Mouse (Mus musculus) hematopoietic stem cell, adult 5-6 weeks (primary cell): ENCODE data around the gene Spin1. TPM values are rescaled to one million over a fixed set of nuclear protein-coding genes. Genes with fewer than 3 reads are reported as not detected.

Source experiments
- ATAC-seq, 2 experiments: fragments of 125-278 bp in 1 of 2; replicated peaks in 1 of 2; 2 replicates each; pipeline ENCODE4 v1.8.0; 2016 to 2017; ENCODE audit warnings: inconsistent platforms in 2 of 2, mild to moderate bottlenecking in 2 of 2, moderate number of reproducible peaks in 2 of 2, low read depth in 1 of 2, moderate TSS enrichment in 1 of 2; ENCODE audit not compliant: low FRiP score in 2 of 2, poor library complexity in 2 of 2, severe bottlenecking in 2 of 2, insufficient read depth in 1 of 2, low TSS enrichment in 1 of 2
- total RNA-seq: library from RNA; stranded (forward); fragments of 172-1452, 232-1000 nt; gene quantifications from 2 replicates; pipeline ENCODE4 v1.2.3, GENCODE M21; 2017

Gene Spin1
- total RNA-seq, 1 experiment from 2014 or later: 67.7 TPM

DNA sequence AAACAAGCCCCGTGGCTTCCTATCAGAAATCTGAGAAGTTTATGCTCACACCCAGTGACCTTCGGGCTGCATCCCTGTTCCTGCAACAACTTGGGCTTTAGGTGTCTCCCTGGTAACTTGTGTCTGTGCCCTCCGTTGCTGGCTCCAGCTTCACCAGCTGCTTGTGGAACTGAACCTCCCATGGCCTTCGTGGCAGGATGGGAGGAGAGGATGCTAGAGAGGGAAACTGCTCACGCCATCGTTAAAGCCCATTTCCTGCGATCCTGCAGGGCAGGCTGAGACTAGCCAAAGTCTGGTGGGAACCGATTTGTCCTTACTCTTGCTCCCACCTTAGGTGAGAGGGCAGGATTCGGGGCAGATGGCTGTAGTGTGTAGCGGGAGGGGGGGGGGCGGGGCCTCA, 66.0 kb downstream of the Spin1 start:
- no peak for ATAC-seq

DNA sequence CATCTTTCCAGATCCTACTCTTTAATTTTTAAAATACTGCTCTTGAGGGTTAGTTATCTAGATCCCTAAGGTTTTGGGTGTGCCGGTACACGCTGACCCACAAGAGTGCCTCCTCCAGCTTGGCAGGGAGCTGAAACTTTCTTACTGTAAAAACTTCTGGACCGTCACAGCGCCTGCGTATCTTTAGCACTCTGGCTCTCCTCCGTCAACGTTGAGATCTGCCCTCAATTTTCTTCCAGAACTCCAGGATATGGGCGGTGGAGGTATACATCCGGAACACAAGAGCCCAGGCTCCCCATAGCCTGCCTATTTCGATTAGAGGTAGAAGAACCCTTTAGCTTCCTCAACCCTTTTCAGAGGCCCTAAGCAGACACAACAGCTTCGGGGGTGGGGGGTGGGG, 69.5 kb downstream of the Spin1 start:
- ATAC-seq: no peak

DNA sequence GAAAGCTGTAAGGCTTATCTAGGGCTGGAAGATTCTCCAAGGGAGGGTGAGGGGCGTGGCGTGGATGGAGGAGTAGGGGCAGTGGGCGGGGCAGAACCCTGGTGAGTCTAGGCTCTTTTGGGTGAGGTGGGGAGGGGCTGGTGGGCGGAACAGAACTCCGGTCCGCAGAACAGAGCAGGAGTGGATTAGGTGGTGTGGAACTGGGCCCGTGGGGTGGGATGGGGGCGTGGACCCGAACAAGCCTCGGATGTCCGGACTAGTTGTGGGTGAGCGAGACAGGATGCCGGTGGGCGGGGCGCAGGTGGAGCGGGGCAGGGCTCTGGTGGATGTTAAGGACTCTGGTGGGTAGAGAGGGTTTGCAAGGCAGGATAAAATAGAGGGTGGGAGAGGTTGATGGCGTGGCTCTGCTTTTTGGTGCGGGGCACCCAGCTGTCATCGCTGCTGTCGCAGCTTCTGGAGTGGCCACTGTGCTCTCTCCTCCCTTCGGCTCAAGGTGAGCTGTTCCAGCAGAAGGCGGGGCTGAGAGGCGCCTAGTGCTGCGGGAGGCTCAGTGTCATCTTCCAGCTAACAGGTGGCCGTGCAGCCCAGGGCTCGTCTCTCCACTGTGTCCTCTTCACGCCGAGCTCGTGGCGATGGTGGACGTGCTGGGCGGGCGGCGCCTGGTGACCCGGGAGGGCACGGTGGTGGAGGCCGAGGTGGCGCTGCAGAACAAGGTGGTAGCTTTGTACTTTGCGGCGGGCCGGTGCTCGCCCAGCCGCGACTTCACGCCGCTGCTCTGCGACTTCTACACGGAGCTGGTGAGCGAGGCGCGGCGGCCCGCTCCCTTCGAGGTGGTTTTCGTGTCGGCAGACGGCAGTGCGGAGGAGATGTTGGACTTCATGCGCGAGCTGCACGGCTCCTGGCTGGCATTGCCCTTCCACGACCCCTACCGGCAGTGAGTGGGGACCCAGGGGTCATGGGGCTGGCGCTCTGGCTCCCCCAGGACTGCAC, 70.3 kb downstream of the Spin1 start, which contains the start of gene Nxnl2:
TSS of gene Nxnl2 (plus strand) at position 332 of the 990 bp plus-strand sequence.
- ATAC-seq: peak; percentile 78 to 84

GRCm38 (mm10) chr13:51172601-51173000, 71.9 kb downstream of the Spin1 start:
- no peak for ATAC-seq

- ATAC-seq: no peak
These were observed 78.3 kb downstream of the Spin1 start for GRCm38 (mm10) chr13:51178932-51179331.

GRCm38 (mm10) chr13:51179362-51179761, 78.7 kb downstream of the Spin1 start:
- no peak for ATAC-seq

DNA sequence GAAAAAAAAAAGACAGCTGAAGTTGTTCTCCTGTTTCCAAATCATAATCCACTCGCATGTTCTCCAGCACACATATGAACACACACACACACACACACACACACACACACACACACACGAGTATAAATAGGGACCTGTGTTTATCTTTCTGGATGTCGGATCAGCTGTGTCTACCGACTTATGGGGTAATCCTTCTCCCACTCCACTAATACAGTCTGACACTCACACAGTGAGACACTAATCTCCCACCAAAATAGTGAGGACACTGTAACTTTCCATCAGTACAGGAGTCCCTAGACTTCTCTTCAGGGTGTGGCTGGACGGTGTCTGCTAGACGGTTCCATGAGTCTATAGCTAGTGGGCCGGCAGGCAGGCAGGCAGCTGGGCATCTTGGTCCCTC, 81.6 kb downstream of the Spin1 start:
- no peak for ATAC-seq

- ATAC-seq: no peak
These were observed 84.2 kb downstream of the Spin1 start for GRCm38 (mm10) chr13:51184896-51185295.

DNA sequence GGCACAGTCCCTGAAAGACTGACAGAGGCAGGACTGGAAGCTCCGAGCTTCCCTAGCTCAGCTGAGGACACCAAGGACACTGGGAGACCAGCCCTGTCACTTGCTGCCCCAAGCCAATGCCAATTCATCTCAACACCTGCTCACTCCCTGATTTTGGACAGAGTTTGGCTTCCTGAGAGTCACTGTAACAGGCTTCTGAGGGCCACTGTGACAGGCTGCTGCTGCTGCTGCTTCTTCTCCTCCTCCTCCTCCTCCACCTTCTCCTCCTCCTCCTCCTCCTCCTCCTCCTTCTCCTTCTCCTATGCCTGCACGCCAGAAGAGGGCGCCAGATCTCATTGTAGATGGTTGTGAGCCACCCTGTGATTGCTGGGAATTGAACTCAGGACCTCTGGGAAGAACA, 89.7 kb downstream of the Spin1 start:
- no peak for ATAC-seq

- no peak for ATAC-seq
These were observed 90.9 kb downstream of the Spin1 start for GRCm38 (mm10) chr13:51191416-51192140.

DNA sequence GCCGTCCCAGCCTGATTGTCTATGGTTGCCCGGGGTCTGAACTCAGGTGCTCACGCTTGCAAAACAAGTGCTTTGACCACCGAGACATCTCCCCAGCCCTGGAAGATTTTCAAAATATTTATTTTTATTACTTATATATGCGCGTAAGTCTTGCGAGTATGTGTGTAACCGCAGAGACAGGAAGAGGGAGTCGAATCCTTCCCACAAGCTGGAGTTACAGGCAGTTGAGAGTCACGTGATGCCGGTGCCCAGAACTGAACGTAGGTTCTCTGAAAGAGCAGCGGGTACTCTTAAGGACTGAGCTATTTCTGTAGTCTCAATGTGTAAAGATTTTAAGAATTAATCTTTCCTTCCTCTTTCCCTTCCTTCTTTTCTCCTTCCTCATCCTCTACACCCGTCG, 93.2 kb downstream of the Spin1 start:
- peak; percentile 42 to 60; a peak in 3 of 4 replicates for ATAC-seq

DNA sequence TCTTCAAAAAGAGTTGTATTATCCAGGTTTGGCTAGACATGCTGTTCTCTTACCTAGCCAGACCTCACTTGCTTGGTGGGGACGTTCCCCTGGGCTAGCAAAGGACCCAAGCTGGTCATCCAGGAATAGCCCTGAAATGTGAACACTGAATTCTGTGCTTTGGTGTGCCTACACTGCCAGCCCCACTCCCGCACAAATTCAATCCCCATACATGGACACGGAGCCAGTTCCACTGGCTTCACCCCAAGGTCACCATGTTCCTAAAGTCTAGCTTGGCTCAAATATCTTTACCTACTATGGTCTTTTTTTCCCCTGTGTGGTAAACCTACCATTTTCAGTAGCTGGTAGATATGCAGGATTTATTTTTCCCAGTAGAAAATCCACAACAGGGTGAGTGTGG, 97.0 kb downstream of the Spin1 start:
- no peak for ATAC-seq

GRCm38 (mm10) chr13:51198186-51198585, 97.5 kb downstream of the Spin1 start:
- no peak for ATAC-seq

Other genes with a start within 250 kb of the Spin1 start
- gene Nxnl2, start 70.1 kb downstream of the Spin1 start, total RNA-seq: 0.10 and 1.4 TPM in 2 replicates